Mouse (Mus musculus): ENCODE measurements at regions not wholly inside any gene's neighbourhood (a gene's known extent, or its start where the extent isn't known, plus 50 kb on each side); places are given as distances from the start of the nearest gene placed in this dataset.

DNA sequence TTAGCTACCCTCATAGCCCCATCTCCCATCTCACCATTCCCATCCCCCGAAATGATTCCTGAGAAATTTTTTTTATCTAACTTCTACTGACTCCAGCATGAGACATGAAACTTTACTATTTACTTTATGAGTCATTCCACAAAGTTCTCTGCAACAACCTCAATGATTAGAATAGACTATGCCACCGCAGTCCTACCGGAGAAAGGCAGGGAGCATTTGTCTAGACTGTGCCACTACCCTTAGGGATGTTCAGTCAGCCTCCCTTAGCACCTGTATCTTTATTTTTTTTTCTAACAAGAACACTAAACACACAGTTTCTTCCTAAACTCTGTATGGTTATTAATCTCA, 433.2 kb downstream of the Gsdmc2 start:
- no peaks in the 10 kb centered on the region for H3K27me3 ChIP-seq (replicated peaks)
- H3K36me3 ChIP-seq = no peaks in the 10 kb centered on the region
- 72% methylated on average over 3 of the region's 3 CpGs for WGBS
- no peak for ATAC-seq (ENCODE audit: insufficient read depth, low FRiP score, low read depth)
- H3K27ac ChIP-seq = no peak overlapping the region
- H3K4me2 ChIP-seq = no peak overlapping the region
- H3K4me1 ChIP-seq = no peaks in the 10 kb centered on the region
- H3K9me3 ChIP-seq = no peaks in the 10 kb centered on the region
- no peak overlapping the region for H3K4me3 ChIP-seq (replicated peaks)
- H3K9ac ChIP-seq = no peak overlapping the region

DNA sequence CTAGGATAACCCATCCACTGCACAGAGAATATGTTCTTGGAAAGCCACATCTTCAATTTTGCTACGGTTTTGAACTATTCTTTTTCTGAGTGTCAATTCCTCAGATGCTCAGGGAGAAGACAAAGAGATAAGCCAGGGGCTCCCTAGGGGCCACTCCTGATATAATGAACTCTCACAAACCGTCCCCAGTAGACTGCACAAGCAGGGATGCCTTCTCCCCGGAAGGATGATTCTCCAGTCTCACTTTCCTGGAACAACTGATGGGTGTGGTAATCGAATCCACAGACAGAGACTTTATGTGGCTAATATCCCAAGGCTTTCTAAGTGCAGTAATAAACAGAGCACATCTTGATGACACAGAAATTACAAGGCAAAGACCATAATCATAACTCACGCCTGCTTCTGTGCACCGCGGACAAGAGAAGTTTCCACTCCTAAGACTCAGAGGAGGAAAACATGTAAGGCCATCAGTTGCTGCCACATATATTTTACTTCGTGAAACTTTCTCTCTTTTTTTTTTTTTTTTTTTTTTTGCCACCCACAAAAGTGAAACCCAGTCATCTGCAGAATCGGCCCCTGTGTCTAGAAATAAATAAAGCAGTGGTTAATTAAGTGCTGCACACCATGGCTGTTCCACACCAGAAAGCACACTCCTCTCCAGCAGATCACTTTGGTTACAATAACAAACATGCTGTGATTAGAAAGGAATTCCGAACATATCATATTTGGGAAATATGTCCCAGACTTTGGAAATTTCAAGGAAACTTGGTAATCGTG, 433.8 kb downstream of the Gsdmc2 start:
- H3K4me2 ChIP-seq = no peak overlapping the region
- H3K4me3 ChIP-seq (replicated peaks) = no peak overlapping the region
- WGBS = 64% methylated on average over 11 of the region's 11 CpGs
- H3K27ac ChIP-seq = no peak overlapping the region
- no peaks in the 10 kb centered on the region for H3K9me3 ChIP-seq
- H3K4me1 ChIP-seq = no peaks in the 10 kb centered on the region
- no peaks in the 10 kb centered on the region for H3K27me3 ChIP-seq (replicated peaks)
- H3K9ac ChIP-seq = no peak overlapping the region
- no peaks in the 10 kb centered on the region for H3K36me3 ChIP-seq
- no peak for ATAC-seq (ENCODE audit: insufficient read depth, low FRiP score, low read depth)

DNA sequence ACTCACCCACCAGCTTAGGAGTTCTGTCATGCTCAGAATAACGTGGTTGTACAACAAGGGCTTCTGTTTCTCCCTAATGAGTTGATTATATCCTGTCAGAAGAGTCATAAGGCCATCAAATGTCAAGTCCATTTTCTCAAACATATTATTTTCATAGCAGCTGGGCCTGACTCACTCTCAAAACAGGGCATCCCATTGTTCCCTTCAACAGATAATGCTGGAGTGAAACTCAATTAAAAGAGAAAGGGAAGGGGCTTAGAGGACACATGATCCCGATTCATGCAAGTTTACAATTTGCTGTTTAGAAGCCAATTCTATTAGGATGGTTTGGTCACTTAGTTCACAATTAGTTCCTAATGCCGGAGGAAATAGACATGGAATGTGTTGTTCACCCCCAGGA, 444.5 kb downstream of the Gsdmc2 start:
- H3K27me3 ChIP-seq (replicated peaks) = no peaks in the 10 kb centered on the region
- no peak for ATAC-seq (ENCODE audit: insufficient read depth, low FRiP score, low read depth)
- no peaks in the 10 kb centered on the region for H3K36me3 ChIP-seq
- H3K9me3 ChIP-seq = no peaks in the 10 kb centered on the region
- no peak overlapping the region for H3K4me2 ChIP-seq
- 62% methylated on average over 3 of the region's 3 CpGs for WGBS
- no peaks in the 10 kb centered on the region for H3K4me1 ChIP-seq
- H3K9ac ChIP-seq = no peak overlapping the region
- no peak overlapping the region for H3K4me3 ChIP-seq (replicated peaks)
- no peak overlapping the region for H3K27ac ChIP-seq

DNA sequence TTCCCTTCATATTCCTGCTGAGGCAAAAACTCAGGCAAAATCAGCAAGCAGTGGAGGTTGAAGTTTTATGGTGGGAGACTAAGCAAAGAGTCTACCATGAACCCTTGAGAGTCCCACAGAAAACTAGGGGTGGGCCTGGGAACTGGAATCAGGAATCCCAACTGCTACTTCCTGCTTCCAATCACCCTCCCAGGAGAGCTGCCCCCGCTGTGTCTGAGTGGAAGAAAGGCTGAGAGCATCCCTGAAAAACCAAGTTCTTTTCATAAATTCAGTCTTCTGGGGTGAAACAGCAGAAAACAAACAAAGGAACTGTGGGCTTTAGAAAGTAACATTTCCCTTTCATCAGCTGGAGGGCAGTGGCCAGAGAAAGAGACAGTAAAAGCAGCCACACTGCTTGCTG, 445.0 kb downstream of the Gsdmc2 start:
- H3K4me1 ChIP-seq = no peaks in the 10 kb centered on the region
- no peaks in the 10 kb centered on the region for H3K36me3 ChIP-seq
- no peak overlapping the region for H3K9ac ChIP-seq
- no peaks in the 10 kb centered on the region for H3K27me3 ChIP-seq (replicated peaks)
- H3K4me3 ChIP-seq (replicated peaks) = no peak overlapping the region
- WGBS = 60% methylated on average over 1 of the region's 1 CpGs
- no peaks in the 10 kb centered on the region for H3K9me3 ChIP-seq
- no peak overlapping the region for H3K27ac ChIP-seq
- no peak for ATAC-seq (ENCODE audit: insufficient read depth, low FRiP score, low read depth)
- no peak overlapping the region for H3K4me2 ChIP-seq

DNA sequence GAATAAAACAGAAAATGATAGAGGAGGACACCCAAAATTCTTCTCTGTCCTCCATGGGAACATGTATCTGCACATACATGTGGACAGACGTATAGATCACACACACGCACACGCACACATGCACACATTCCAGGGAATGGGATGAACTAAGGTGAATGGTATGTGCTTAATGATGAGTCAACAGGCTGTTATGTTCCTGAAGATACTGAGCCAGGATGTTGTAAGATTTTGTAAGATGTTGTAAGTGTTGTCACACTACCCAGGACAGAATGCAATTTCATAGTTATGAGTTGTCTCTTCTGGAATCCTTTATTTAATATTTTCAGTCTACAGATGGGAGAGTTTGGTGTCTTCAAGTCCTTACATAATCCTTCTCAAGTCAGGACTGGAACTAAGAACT, 447.5 kb downstream of the Gsdmc2 start:
- Histone ChIP-seq H3K4me3 (replicated peaks) (no peak overlapping the region), H3K27ac (no peak overlapping the region), H3K9me3 (no peaks in the 10 kb centered on the region), H3K4me1 (no peaks in the 10 kb centered on the region), H3K9ac (no peak overlapping the region), H3K36me3 (no peaks in the 10 kb centered on the region), H3K27me3 (replicated peaks) (no peaks in the 10 kb centered on the region), H3K4me2 (no peak overlapping the region)
- 87% methylated on average over 3 of the region's 3 CpGs for WGBS
- ATAC-seq (ENCODE audit: insufficient read depth, low FRiP score, low read depth) = no peak

DNA sequence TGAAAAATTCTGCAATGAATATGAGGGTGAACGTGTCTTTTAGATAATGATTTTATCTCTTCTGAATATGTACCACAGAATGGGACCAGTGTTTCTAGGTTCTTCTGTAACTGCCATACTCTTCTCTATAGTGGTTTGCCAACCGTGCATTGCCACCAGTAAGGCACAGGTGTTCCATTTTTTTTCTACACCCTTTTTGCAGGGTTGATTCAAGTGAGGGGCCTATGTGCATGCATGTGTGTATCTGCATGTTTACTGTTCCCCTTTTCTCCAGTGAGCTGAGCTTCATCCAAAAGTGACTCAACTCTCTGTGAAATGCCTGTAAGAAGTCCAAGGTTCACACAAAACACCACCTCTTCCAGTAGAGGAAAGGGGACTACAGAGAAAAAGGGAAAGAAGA, 467.7 kb downstream of the Gsdmc2 start:
- no peak for ATAC-seq (ENCODE audit: insufficient read depth, low FRiP score, low read depth)

DNA sequence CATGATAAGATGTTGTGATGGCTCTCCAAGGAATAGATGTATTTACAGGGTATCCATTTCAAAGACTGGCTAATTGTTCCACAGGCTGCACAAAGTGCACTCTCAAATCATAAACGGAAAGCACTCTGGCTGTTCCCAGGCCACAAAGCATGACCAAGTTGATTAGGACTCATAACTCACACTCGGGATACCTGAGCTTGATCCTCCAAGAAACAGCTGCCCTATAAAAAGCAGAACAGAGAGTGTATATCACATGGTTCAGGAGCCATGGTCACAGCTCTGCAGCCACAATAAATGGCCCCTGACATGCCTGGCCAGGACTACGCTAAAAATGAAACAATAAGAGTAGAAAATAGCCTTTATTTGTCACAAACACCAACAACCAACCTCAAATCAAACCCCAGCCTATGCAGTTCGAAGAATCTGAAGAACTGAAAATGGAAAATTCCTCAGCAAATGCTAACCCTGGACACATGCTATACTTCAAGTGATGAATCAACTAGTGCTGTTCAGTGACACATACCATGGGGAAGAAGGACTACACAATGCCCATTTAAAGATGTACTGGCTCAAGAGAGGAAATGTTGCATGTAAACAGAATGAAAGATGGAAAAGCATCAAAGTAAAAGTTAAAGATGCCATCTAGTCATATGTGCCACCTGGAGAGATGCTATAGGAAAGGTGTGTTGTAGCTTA, 473.5 kb downstream of the Gsdmc2 start:
- no peak overlapping the region for H3K9ac ChIP-seq
- H3K36me3 ChIP-seq = no peaks in the 10 kb centered on the region
- H3K9me3 ChIP-seq = no peaks in the 10 kb centered on the region
- ATAC-seq (ENCODE audit: insufficient read depth, low FRiP score, low read depth) = no peak
- no peak overlapping the region for H3K4me3 ChIP-seq (replicated peaks)
- H3K4me2 ChIP-seq = no peak overlapping the region
- WGBS = 71% methylated on average over 4 of the region's 4 CpGs
- H3K4me1 ChIP-seq = no peaks in the 10 kb centered on the region
- H3K27me3 ChIP-seq (replicated peaks) = no peaks in the 10 kb centered on the region
- no peak overlapping the region for H3K27ac ChIP-seq

More for the DNA sequence above, 467.7 kb downstream of the Gsdmc2 start:
- no peak overlapping the region for H3K4me2 ChIP-seq
- 79% methylated on average over 2 of the region's 2 CpGs for WGBS
- no peaks in the 10 kb centered on the region for H3K27me3 ChIP-seq (replicated peaks)
- no peaks in the 10 kb centered on the region for H3K9me3 ChIP-seq
- H3K27ac ChIP-seq = no peak overlapping the region
- no peaks in the 10 kb centered on the region for H3K4me1 ChIP-seq
- no peak overlapping the region for H3K9ac ChIP-seq
- no peaks in the 10 kb centered on the region for H3K36me3 ChIP-seq
- no peak overlapping the region for H3K4me3 ChIP-seq (replicated peaks)

DNA sequence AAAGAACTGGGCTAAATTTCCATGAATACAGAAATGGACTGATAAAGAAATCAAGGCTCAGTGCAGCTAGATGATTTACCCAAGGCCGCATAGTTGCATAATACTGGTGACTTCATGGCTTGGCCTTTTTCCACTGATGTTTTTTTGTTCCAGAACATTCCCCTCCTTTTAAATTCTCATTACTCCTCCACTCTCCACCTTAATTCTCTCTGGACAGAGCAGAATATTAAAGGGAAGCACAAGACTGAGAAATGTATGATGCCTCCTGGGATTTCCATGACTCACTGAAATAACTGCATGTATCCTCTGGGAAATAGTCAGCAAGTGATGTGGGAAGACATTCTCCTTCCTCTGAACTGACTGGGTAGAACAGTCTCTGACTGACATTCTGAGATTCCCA, 480.5 kb downstream of the Gsdmc2 start:
- no peak overlapping the region for H3K27ac ChIP-seq
- H3K36me3 ChIP-seq = no peaks in the 10 kb centered on the region
- no peak for ATAC-seq (ENCODE audit: insufficient read depth, low FRiP score, low read depth)
- no peaks in the 10 kb centered on the region for H3K9me3 ChIP-seq
- H3K9ac ChIP-seq = no peak overlapping the region
- H3K27me3 ChIP-seq (replicated peaks) = no peaks in the 10 kb centered on the region
- no peak overlapping the region for H3K4me3 ChIP-seq (replicated peaks)
- H3K4me1 ChIP-seq = no peaks in the 10 kb centered on the region
- WGBS = 81% methylated on average over 1 of the region's 1 CpGs
- H3K4me2 ChIP-seq = no peak overlapping the region

DNA sequence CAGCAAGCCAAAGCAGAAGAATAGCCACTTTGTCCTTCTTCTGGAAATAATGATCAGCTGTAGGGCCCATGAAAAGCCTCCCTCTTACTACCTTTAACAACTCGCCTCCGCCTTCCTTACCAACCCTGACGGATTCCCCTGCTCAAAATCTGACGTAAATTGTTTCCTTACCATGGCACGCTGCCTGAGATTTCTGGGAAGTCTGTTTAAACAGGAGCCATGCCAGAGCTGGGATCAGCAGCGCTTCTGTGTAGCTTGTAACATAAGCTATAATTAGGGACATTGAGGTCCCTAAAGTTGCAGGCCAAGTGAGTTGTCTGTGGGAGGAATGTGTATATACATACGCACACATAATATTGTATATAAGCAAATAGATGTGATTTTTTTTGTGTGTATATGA, 484.6 kb downstream of the Gsdmc2 start:
- Histone ChIP-seq H3K4me2 (no peak overlapping the region), H3K27me3 (replicated peaks) (no peaks in the 10 kb centered on the region), H3K4me3 (replicated peaks) (no peak overlapping the region), H3K9me3 (no peaks in the 10 kb centered on the region), H3K9ac (no peak overlapping the region), H3K36me3 (no peaks in the 10 kb centered on the region), H3K4me1 (no peaks in the 10 kb centered on the region), H3K27ac (no peak overlapping the region)
- WGBS = 60% methylated on average over 7 of the region's 7 CpGs
- ATAC-seq (ENCODE audit: insufficient read depth, low FRiP score, low read depth) = no peak

DNA sequence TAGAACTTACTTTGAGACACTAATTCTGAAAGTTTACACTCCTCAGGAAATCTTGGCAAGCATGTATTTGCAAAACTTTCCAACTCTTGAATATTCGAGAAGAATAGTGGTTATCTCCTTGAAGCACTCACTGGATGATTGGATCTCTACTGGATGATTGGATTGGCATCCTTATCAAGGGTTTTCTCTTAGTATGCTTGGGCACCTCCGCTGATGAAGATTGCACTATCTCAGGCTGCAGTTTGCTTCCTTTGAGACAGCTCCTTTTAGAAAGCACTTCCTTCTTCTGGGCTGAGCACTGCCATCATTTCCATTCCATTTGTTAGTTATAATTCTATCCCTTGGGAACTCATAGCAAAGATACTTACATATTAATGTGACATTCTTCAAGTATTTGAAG, 503.2 kb downstream of the Gsdmc2 start:
- Histone ChIP-seq H3K27me3 (replicated peaks) (no peaks in the 10 kb centered on the region), H3K9me3 (no peaks in the 10 kb centered on the region), H3K27ac (no peak overlapping the region), H3K36me3 (no peaks in the 10 kb centered on the region), H3K4me1 (peaks cover 3% of the 10 kb centered on the region; the same call in 1 of the 2 replicates), H3K9ac (no peak overlapping the region), H3K4me3 (replicated peaks) (no peak overlapping the region), H3K4me2 (no peak overlapping the region)
- 60% methylated on average over 2 of the region's 2 CpGs for WGBS
- no peak for ATAC-seq (ENCODE audit: insufficient read depth, low FRiP score, low read depth)

DNA sequence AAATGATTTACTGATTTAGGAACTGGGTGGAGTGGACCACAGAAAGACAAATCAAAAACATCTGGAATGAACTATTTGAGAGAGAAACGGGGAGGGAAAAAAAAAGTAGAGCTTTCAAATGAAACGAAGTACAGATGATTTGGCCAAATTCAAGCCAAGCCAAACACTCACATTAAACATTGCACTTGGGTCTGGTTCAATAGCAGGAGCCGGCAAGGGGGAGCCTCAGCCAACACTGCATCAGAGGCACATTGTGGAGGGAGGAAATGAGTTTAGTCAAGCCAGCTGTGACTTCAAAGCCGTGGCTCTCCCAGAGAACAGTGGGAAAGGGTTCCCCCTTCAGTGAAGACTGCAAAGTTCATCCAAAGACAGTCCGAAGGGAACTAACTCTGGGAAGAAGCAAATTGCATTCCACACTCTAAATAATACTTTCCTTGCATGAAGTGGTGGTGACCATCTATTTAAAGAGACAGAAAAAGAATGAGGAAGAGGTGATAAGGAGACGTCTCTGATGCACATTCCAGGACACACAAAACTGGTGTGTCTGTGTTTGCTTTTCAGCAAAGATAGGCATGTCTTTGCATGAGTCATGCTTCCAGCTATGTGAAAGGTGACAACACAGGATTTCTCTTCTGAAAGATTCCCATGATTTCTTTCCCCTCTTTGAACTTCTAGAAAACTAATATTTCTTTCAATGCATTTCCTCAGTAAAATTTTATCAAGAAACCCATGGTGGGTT, 504.5 kb downstream of the Gsdmc2 start:
- Histone ChIP-seq H3K4me3 (replicated peaks) (no peak overlapping the region), H3K36me3 (no peaks in the 10 kb centered on the region), H3K9ac (no peak overlapping the region), H3K27ac (0 out of 2 replicates have a peak overlapping the region, but pooled peaks have one; percentile 22), H3K9me3 (no peaks in the 10 kb centered on the region), H3K27me3 (replicated peaks) (no peaks in the 10 kb centered on the region), H3K4me2 (no peak overlapping the region), H3K4me1 (peaks cover 3% of the 10 kb centered on the region; the same call in 1 of the 2 replicates)
- 5% methylated on average over 6 of the region's 6 CpGs for WGBS
- ATAC-seq (ENCODE audit: insufficient read depth, low FRiP score, low read depth) = peak; percentile 83; the same call in 1 of the 2 replicates

DNA sequence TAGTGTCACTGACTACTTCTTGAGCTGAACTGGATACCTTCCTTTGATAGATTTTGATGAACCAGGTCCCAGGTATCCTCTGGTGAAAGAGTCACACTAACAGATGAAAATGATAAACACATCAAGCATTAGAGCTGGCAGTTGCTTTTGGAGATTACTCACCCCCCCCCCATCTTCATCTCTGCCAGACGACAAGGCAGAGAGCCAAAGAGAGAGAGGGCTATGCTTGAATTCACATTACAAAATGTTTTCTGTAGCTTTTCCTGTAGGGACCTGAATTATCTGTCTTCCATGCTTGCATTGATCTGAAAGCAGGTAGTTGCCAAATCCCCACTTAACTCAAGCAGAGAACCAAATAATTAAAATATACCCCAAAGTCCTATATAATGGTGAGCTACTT, 525.3 kb downstream of the Gsdmc2 start:
- WGBS = 37% methylated on average over 1 of the region's 1 CpGs
- H3K36me3 ChIP-seq = no peaks in the 10 kb centered on the region
- ATAC-seq (ENCODE audit: insufficient read depth, low FRiP score, low read depth) = no peak
- no peak overlapping the region for H3K4me3 ChIP-seq (replicated peaks)
- no peak overlapping the region for H3K9ac ChIP-seq
- no peaks in the 10 kb centered on the region for H3K4me1 ChIP-seq
- H3K9me3 ChIP-seq = no peaks in the 10 kb centered on the region
- no peak overlapping the region for H3K27ac ChIP-seq
- no peaks in the 10 kb centered on the region for H3K27me3 ChIP-seq (replicated peaks)
- no peak overlapping the region for H3K4me2 ChIP-seq
